Mouse (Mus musculus) testis, adult 2 months (tissue): ENCODE results near the gene Kif18b.

Experiments
- CTCF ChIP-seq: fragments of 200-500 bp; IDR thresholded peaks from 2 replicates; pipeline ENCODE4 v1.5.1; 2012; ENCODE audit warnings: low read depth, mild to moderate bottlenecking, inconsistent platforms, low read length, moderate library complexity; ENCODE audit not compliant: control insufficient read depth, insufficient read depth, insufficient replicate concordance
- POLR2A ChIP-seq: fragments of 200-500 bp; IDR thresholded peaks from 2 replicates; pipeline ENCODE4 v1.6.1; 2012; ENCODE audit warnings: low read depth, mild to moderate bottlenecking, inconsistent platforms, low read length, moderate library complexity; ENCODE audit not compliant: control insufficient read depth

DNA sequence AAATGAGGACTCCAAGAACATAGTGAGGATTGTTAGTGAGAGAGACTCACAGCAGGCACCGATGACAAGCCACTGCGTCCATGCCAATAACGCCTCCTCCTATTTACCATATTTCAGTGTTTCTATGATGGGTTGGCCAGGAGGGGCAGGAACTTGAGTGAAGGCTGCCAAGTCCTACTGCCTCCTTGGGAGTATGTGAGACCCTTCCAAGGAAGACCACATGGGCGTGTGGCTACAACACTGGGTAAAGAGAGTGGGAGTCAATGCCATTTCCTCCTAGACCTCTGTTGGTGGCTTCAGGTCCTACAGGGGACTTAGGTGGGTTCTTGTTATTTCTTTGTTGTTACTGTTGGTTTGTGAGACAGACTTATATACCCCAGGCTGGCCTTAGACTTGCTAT, 23.7 kb downstream of the Kif18b start:
- TF ChIP-seq CTCF: no peak
- TF ChIP-seq POLR2A: no peak
